Mouse (Mus musculus) bone marrow, adult 2 months (tissue): ENCODE results near the gene Mpz.

Experiments
- CTCF ChIP-seq: fragments of 200-500 bp; IDR thresholded peaks from 2 replicates; pipeline ENCODE4 v1.5.1; 2011; ENCODE audit warnings: low read length, control low read depth; ENCODE audit not compliant: control insufficient read depth, insufficient read depth
- POLR2A ChIP-seq: fragments of 200-500 bp; IDR thresholded peaks from 2 replicates; pipeline ENCODE4 v1.6.1; 2011; ENCODE audit warnings: low read depth, mild to moderate bottlenecking, control low read depth, low read length, borderline replicate concordance; ENCODE audit not compliant: control insufficient read depth

DNA sequence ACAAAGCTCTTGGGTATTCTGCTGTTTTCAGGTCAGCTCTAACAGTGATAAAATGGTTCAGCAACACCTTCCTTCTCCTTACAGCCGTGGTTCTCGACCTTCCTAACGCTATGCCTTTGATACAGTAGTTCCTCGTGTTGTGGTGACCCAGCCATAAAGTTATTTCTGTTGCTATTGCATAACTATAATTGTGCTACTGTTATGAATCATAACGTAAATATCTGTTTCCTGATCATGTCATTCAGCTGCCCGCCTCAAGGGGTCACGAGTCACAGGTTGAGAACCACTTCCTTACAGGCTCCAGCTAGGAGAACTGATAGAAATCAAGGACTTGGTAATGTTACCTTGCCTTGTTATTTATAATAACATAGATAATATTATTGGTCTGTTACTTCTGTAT, 33.8 kb downstream of the Mpz start:
- TF ChIP-seq CTCF (no peak), POLR2A (no peak)
